ENCODE assay signal across 36 mouse cellular contexts in genomic region chr10:80437973-80438372, GRCm38 (mm10). TPM values are rescaled to one million over a fixed set of nuclear protein-coding genes. Genes with fewer than 3 reads are reported as not detected.
DNase-seq lines count a peak whose midpoint lies in the region; ATAC-seq and TF ChIP-seq lines count a peak whose summit lies in the region.
"Had no signal": no experiment of that assay in that cellular context is flagged by ENCODE, and none has a peak within 500 bp of the region (broad histone marks: within the 10 kb centered on the region; RNA-seq: fewer than 3 reads in every experiment).

No protein-coding gene starts in this region.

- no peak for ATAC-seq in liver, embryonic 11.5 days (replicated peaks; ENCODE audit: low FRiP score)
- no peak for ATAC-seq in stomach, postnatal 0 days (ENCODE audit: low FRiP score, low TSS enrichment)
- ATAC-seq: forebrain, postnatal 0 days; hindbrain, embryonic 16.5 days had no signal

- H3K27ac ChIP-seq in liver, adult 2 months (replicated peaks; ENCODE audit: insufficient read depth, low read depth, low read length), result peak overlapping the region; percentile 67
- no peak overlapping the region for H3K27ac ChIP-seq in liver, embryonic 11.5 days (ENCODE audit: low read depth, low read length)
- H3K27ac ChIP-seq in stomach, postnatal 0 days (replicated peaks), result no peak overlapping the region
- H3K27ac ChIP-seq: embryonic facial prominence, embryonic 13.5 days; forebrain, embryonic 10.5 days; liver, embryonic 14.5 days; macrophage; stomach, embryonic 15.5 days had no signal

- H3K27me3 ChIP-seq in liver, adult 2 months (ENCODE audit: control insufficient read depth, insufficient read depth, low read length), result no peaks in the 10 kb centered on the region
- no peaks in the 10 kb centered on the region; the same call in 1 of the 2 replicates for H3K27me3 ChIP-seq in liver, embryonic 11.5 days (replicated peaks; ENCODE audit: control insufficient read depth, insufficient read depth, low read length)
- H3K27me3 ChIP-seq in stomach, postnatal 0 days (ENCODE audit: control insufficient read depth, insufficient read depth, low read length), result no peaks in the 10 kb centered on the region
- H3K27me3 ChIP-seq: stomach, embryonic 15.5 days had no signal

- DNase-seq in liver, adult 2 months (ENCODE audit: extremely low read depth, low read depth, low spot score), result peak; percentile 76
- DNase-seq in liver, embryonic 11.5 days (ENCODE audit: low spot score), result no peak
- peak; percentile 59 for DNase-seq in testis, postnatal 14 days (ENCODE audit: low spot score)
- DNase-seq in testis, postnatal 10 days (ENCODE audit: low spot score), result no peak
- DNase-seq in stomach, postnatal 0 days (ENCODE audit: low spot score), result peak; percentile 65
- DNase-seq in urinary bladder, postnatal 36 days (ENCODE audit: low spot score in 2 of 2), result peak; percentile 33 to 57
- no peak for DNase-seq in frontal cortex, postnatal 25 days (ENCODE audit: low spot score in 2 of 2)
- DNase-seq: adrenal gland, postnatal 25 days; B cell, adult 2 months; cerebellum, adult 11-12 months; cerebellum, adult 9-11 months; embryo, embryonic 11 days; forebrain, postnatal 0 days; gastrocnemius, postnatal 14 days; heart, postnatal 14 days; kidney, adult 8-10 months; kidney, postnatal 14 days; layer of hippocampus, adult 9-11 months; midbrain, embryonic 14.5 days; retina, postnatal 1 day; right cerebral cortex, postnatal 14 days; thymus, adult 2 months; thymus, postnatal 36 days had no signal

- H3K4me1 ChIP-seq in liver, adult 2 months (ENCODE audit: control insufficient read depth, insufficient read depth, low read length), result peaks cover 17% of the 10 kb centered on the region
- peaks cover 20% of the 10 kb centered on the region for H3K4me1 ChIP-seq in liver, embryonic 11.5 days (replicated peaks; ENCODE audit: control insufficient read depth, insufficient read depth, low read length)
- peaks cover 6% of the 10 kb centered on the region; the same call in 1 of the 2 replicates for H3K4me1 ChIP-seq in stomach, postnatal 0 days (replicated peaks; ENCODE audit: control insufficient read depth, insufficient read depth)

- no peak for TF ChIP-seq POLR2A in liver, adult 2 months (IDR thresholded peaks at IDR 0.05; ENCODE audit: extremely low read depth, insufficient read depth, low read length)

- H3K4me2 ChIP-seq in liver, embryonic 11.5 days, result no peak overlapping the region
- no peak overlapping the region for H3K4me2 ChIP-seq in stomach, postnatal 0 days (replicated peaks; ENCODE audit: low read depth)
- H3K4me2 ChIP-seq: embryonic facial prominence, embryonic 13.5 days; stomach, embryonic 15.5 days had no signal

- no peak for TF ChIP-seq EP300 in stomach, postnatal 0 days (optimal IDR thresholded peaks at IDR 0.05)

- no peaks in the 10 kb centered on the region for H3K36me3 ChIP-seq in liver, adult 2 months (ENCODE audit: control insufficient read depth, insufficient read depth, low read length)
- H3K36me3 ChIP-seq in liver, embryonic 11.5 days (ENCODE audit: control insufficient read depth, insufficient read depth, low read length), result no peaks in the 10 kb centered on the region
- H3K36me3 ChIP-seq in stomach, postnatal 0 days (ENCODE audit: control insufficient read depth, insufficient read depth, low read length), result no peaks in the 10 kb centered on the region
- H3K36me3 ChIP-seq: embryonic facial prominence, embryonic 13.5 days; forebrain, embryonic 10.5 days; stomach, embryonic 15.5 days had no signal

- H3K79me2 ChIP-seq in liver, adult 2 months (ENCODE audit: control insufficient read depth, insufficient read depth, low read length), result peaks cover 4% of the 10 kb centered on the region; the same call in 1 of the 2 replicates

- no peak for TF ChIP-seq CTCF in liver, adult 2 months (IDR thresholded peaks at IDR 0.05; ENCODE audit: low read depth, low read length)
- TF ChIP-seq CTCF in stomach, postnatal 0 days (IDR thresholded peaks at IDR 0.05; ENCODE audit: low read depth), result no peak

- 20% methylated on average over 4 of the region's 4 CpGs for WGBS in liver, adult 2 months
- 60% methylated on average over 4 of the region's 4 CpGs for WGBS in liver, embryonic 11.5 days
- 42% methylated on average over 4 of the region's 4 CpGs for WGBS in stomach, postnatal 0 days

- H3K9ac ChIP-seq in liver, adult 2 months (ENCODE audit: low read depth, low read length), result peak overlapping the region; percentile 24; the same call in 1 of the 2 replicates
- no peak overlapping the region for H3K9ac ChIP-seq in liver, embryonic 11.5 days (ENCODE audit: low read depth, low read length)
- no peak overlapping the region for H3K9ac ChIP-seq in stomach, postnatal 0 days (ENCODE audit: low read length)
- H3K9ac ChIP-seq: embryonic facial prominence, embryonic 13.5 days; forebrain, postnatal 0 days; liver, embryonic 14.5 days; stomach, embryonic 15.5 days had no signal

- H3K4me3 ChIP-seq in liver, adult 2 months (ENCODE audit: insufficient read depth, low read depth, low read length), result no peak overlapping the region
- no peak overlapping the region for H3K4me3 ChIP-seq in liver, embryonic 11.5 days (ENCODE audit: low read depth, low read length)
- H3K4me3 ChIP-seq in stomach, postnatal 0 days (ENCODE audit: low read depth, low read length), result no peak overlapping the region
- H3K4me3 ChIP-seq: embryonic facial prominence, embryonic 13.5 days; forebrain, embryonic 10.5 days; stomach, embryonic 15.5 days had no signal

- H3K9me3 ChIP-seq in liver, embryonic 11.5 days (ENCODE audit: control insufficient read depth, low read length), result no peaks in the 10 kb centered on the region
- no peaks in the 10 kb centered on the region for H3K9me3 ChIP-seq in stomach, postnatal 0 days (ENCODE audit: control insufficient read depth, low read length)
- H3K9me3 ChIP-seq: embryonic facial prominence, embryonic 13.5 days; forebrain, embryonic 10.5 days; stomach, embryonic 15.5 days had no signal

RNA-seq across cellular contexts. Expression of gene Tcf3, which starts 4.5 kb away (rescaled TPM):
- 6.4 and 9.9 TPM in 2 replicates for total RNA-seq in liver, adult 2 months (2014; rRNA removed)
- 19.6 and 20.2 TPM in 2 replicates for polyA plus RNA-seq in liver, adult 2 months (2012; rRNA removed)
- 148 and 149 TPM in 2 replicates for polyA plus RNA-seq in liver, embryonic 11.5 days (2014; fragmentation: Nextera tagmentation; extraction: Ambion mirVana)
- polyA plus RNA-seq in stomach, postnatal 0 days (2015; fragmentation: Nextera tagmentation; extraction: Ambion mirVana), result 30.9 and 37.0 TPM in 2 replicates

RNA-seq across cellular contexts. Expression of gene Uqcr11, which starts 31.3 kb away (rescaled TPM):
- 1,362 and 1,401 TPM in 2 replicates for total RNA-seq in liver, adult 2 months (2014; rRNA removed)
- polyA plus RNA-seq in liver, adult 2 months (2012; rRNA removed), result 2,210 and 2,521 TPM in 2 replicates
- polyA plus RNA-seq in liver, embryonic 11.5 days (2014; fragmentation: Nextera tagmentation; extraction: Ambion mirVana), result 835 and 866 TPM in 2 replicates
- polyA plus RNA-seq in stomach, postnatal 0 days (2015; fragmentation: Nextera tagmentation; extraction: Ambion mirVana), result 859 and 899 TPM in 2 replicates

RNA-seq across cellular contexts. Expression of gene Mbd3, which starts 38.6 kb away (rescaled TPM):
- 21.1 and 32.8 TPM in 2 replicates for total RNA-seq in liver, adult 2 months (2014; rRNA removed)
- polyA plus RNA-seq in liver, adult 2 months (2012; rRNA removed), result 73.5 and 76.7 TPM in 2 replicates
- polyA plus RNA-seq in liver, embryonic 11.5 days (2014; fragmentation: Nextera tagmentation; extraction: Ambion mirVana), result 174 and 175 TPM in 2 replicates
- polyA plus RNA-seq in stomach, postnatal 0 days (2015; fragmentation: Nextera tagmentation; extraction: Ambion mirVana), result 81.1 and 82.9 TPM in 2 replicates

RNA-seq across cellular contexts. Expression of gene Mex3d, which starts 50.5 kb away (rescaled TPM):
- total RNA-seq in liver, adult 2 months (2014; rRNA removed), result 1.0 and 2.6 TPM in 2 replicates
- 2.1 and 2.4 TPM in 2 replicates for polyA plus RNA-seq in liver, adult 2 months (2012; rRNA removed)
- 2.5 and 3.7 TPM in 2 replicates for polyA plus RNA-seq in liver, embryonic 11.5 days (2014; fragmentation: Nextera tagmentation; extraction: Ambion mirVana)
- 4.1 and 4.5 TPM in 2 replicates for polyA plus RNA-seq in stomach, postnatal 0 days (2015; fragmentation: Nextera tagmentation; extraction: Ambion mirVana)

RNA-seq across cellular contexts. Expression of gene Onecut3, which starts 56.7 kb away (rescaled TPM):
- not detected in 2 replicates for total RNA-seq in liver, adult 2 months (2014; rRNA removed)
- polyA plus RNA-seq in liver, adult 2 months (2012; rRNA removed), result not detected in 2 replicates
- polyA plus RNA-seq in liver, embryonic 11.5 days (2014; fragmentation: Nextera tagmentation; extraction: Ambion mirVana), result 0.94 and 1.3 TPM in 2 replicates
- 0.01 and 0.02 TPM in 2 replicates for polyA plus RNA-seq in stomach, postnatal 0 days (2015; fragmentation: Nextera tagmentation; extraction: Ambion mirVana)
- total RNA-seq: adrenal gland, adult 18-20 months; adrenal gland, postnatal 25 days; gastrocnemius, postnatal 14 days; granulocyte monocyte progenitor cell, adult 5-6 weeks; heart, postnatal 14 days; left cerebral cortex, adult 18-20 months; left cerebral cortex, postnatal 25 days; megakaryocyte-erythroid progenitor cell, adult 5-6 weeks; monocyte, adult 5-6 weeks had no signal
- polyA plus RNA-seq: embryonic facial prominence, embryonic 13.5 days; heart, embryonic 14.5 days; macrophage had no signal

Comparison
In these comparisons a context has a peak if more than half of its experiments do, and no peak if none do; other contexts are left out.
1. DNase-seq: peak in liver, adult 2 months (single experiment), testis, postnatal 14 days (single experiment), stomach, postnatal 0 days (single experiment) and urinary bladder, postnatal 36 days (2 of 2); none in liver, embryonic 11.5 days (single experiment), testis, postnatal 10 days (single experiment) and frontal cortex, postnatal 25 days (0 of 2).